Mouse (Mus musculus) neutrophil, adult 5-6 weeks (primary cell): Measurements from ENCODE around the gene Kiz. TPM values are rescaled to one million over a fixed set of nuclear protein-coding genes. Genes with fewer than 3 reads are reported as not detected.

Source experiments
- ATAC-seq: fragments of 151-379, 151-347 bp; 2 replicates; pipeline ENCODE4 v1.8.0; 2017; ENCODE audit warnings: mild to moderate bottlenecking, moderate TSS enrichment; ENCODE audit not compliant: insufficient number of reproducible peaks, poor library complexity, low FRiP score, severe bottlenecking; ENCODE audit errors: extremely low read depth
- total RNA-seq: library from RNA; stranded (forward); fragments of 200-1000 nt; gene quantifications from 2 replicates; pipeline ENCODE4 v1.2.3, GENCODE M21; 2017

The Kiz gene
- total RNA-seq, 1 experiment from 2014 or later = 37.2 TPM

DNA sequence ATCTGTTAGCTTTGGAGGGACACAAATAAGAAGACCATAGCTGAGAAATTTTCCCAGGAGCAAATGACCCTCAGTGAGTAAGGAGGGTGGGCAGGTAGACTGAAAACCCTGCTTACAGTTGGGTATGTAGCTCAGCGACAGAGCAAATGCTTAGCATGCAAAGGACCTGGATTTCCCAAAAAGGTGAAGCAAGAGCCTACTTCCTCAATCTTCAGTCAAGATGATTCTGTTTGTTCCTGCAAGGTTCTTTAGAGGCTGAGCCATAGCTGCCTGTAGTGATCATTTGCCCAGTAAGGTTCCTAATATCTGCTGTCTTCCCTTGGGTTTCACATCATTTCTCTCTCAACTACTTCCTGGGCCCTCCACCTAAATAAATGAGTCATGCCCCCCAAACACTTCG lies 7.8 kb upstream of the Kiz start:
- peak; percentile 90 for ATAC-seq

DNA sequence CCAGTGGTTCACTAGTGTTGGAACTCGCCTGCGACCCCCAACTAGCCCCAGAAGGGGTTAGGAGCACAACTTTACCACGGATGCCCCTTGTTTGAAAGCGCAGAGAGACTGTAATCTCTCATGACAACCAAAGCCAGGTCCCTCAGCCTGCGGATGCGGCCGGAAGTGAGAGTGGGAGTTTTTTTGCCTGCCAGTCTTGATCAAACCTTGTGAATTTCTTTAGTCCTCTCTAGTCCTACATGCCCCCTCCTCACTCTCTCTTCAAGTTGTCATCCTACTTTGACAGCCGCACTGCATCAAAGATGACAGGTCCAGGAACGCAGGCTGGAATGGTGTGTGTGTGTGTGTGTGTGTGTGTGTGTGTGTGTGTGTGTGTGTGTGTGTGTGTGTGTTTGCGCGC lies 456 bp downstream of the Kiz start:
- ATAC-seq = 0 out of 2 replicates have a peak, but pooled peaks have one; percentile 5

DNA sequence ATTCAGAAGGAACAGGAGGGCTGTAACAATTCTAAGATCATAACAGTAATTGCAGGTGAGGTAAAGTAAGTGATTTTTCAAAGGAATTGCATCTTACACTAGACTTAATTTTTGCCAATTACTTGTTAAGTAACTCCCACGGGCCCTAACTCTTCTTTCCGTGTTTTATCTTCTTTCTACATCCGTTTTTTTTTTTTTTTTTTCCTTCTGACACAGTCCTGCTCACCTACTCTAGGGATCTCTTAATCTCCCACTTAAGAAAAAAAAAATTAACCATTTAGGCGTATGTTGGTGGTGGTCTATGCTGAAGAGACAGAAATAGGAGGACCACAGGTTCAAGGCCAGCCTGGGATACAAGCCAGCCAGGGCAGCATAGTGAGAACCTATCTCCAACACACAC lies 1.2 kb downstream of the Kiz start:
- no peak for ATAC-seq

DNA sequence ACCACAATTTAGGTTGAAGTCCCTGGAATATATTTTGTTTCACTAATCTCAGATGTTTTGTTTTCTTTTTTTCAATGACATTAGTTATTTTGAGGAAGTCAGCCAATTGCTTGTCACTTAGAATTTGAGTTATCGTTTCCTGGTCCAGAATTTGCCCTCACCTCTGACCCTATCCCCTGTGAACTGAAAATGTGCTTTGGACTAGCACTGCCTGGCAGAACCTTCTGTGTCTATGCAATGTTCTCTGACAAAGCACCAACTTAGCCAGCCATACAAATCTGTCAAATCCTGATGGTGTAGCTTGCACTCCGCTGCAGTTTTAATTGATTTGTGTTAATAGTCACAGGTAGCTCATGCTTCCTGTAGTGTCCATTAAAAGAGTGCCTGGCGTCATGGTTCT lies 10.1 kb downstream of the Kiz start:
- ATAC-seq = no peak

DNA sequence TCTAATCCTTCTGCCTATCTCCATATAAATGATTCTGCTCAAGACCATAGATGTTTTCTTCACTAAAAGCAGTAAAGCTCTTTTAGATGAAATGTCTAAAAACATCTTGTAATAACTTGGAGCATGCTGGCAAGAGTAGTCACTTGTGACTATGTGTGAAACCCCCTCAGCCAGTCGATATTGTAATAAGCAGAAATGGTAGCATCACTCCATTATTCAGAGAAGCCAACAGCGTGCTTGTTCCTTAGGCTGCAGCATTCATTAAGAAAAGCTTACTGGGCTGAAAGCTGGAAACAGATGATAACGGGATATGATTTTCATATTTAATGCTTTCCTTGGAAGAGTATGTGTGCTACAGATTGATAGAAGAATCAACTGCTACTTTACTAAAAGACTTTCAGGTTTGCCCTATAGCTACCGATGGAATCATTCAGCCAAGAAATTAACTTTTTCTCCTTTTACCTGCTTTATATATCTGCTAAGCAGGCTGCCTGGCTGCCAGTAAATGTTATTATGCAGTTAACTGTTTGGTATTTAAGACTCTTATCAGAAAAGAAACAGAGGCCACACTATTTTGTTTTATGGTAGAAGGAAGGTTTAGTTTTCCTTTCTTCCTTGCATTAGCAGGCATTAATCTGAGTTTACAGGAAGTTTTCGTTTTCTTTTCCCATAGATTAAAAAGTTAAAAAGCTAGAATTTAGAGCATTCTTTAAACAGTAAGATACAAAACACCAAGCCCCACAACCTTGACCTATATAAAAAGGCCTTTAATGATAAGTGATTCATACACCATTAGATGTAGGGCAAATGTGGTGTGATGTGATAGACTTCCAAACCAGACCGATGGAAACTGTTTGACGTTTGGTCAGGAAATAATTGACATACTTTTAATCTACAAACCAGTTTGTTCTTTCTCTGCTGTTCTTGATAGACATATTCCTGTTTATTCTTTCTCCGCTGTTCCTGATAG lies 15.9 kb downstream of the Kiz start:
- no peak for ATAC-seq

DNA sequence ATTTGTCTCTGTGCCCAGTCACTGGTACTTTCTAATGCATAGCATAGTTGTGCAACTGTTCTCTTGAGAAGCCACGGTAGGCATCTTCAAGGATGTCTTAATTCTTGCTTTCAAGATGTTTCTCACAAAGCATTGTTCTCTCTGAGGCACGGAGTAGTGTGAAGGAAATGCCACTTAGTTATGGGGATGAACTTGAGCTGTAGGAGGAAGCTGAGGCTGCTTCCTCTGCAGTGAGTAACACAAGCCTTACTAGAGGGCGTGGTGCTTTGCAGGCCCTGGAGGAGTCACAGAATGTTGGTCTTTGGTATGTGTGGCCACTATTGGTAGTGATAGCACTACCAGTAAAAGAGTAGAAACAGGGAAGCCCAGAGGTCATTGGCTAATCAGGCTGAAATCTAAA lies 17.0 kb downstream of the Kiz start:
- peak; percentile 41; the same call in 1 of the 2 replicates for ATAC-seq

DNA sequence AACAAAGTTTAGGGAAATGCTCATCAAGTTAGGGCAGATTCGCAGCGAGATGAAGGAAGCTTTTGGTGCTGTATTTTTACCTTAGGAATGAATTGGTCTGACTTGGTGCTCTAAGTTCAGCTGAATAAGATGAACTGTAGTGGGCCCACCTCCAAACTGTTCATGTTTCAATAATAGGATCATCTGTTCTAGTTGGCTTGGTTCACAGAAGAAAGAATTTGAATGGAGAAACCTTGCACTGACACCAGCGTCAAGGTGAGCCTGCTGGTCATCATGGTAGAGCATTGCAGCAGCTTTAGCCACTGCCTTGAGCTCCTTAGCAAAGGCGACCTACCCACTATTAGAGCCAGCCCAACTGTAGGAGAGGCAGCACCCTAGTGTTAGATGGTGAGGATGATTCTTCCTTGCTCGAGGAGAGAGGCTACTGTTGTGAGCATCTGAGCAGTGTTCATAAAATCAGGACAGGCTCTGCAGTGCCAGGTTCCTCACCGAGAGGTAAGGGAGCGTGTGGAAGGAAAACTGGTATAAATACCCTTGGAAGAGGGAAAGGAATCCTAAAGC lies 18.3 kb downstream of the Kiz start:
- ATAC-seq = no peak

DNA sequence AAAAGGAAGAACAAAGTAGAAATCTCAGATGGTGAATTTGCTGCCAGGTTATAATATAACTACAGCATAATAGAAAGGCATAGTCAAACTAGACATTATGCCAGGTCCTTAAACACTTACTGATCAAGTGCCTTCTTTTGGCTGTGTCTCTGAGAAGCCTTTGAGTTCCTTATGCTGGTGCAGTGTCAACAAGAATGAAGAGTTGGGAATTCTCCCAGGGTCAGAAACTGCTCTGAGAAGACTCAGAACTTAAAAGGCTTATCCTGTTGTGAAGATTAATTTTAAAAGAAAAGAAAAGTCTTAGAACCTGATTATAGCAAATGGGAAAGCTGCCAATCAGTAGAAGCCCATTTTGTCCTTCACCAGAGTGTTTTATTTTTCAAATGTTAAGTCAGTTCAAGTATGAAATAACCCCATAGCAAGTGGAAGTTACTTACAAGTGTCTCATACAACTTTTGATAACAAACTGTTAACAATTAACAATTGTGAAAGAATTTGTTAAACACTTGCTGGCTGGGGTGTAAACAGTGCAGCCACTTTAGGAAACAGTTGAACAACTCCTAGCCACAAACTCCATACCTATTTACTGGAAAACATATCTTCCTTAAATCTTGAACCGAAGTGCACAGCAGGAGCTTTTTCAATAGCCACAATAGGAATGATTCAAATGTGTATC lies 21.9 kb downstream of the Kiz start:
- no peak for ATAC-seq

DNA sequence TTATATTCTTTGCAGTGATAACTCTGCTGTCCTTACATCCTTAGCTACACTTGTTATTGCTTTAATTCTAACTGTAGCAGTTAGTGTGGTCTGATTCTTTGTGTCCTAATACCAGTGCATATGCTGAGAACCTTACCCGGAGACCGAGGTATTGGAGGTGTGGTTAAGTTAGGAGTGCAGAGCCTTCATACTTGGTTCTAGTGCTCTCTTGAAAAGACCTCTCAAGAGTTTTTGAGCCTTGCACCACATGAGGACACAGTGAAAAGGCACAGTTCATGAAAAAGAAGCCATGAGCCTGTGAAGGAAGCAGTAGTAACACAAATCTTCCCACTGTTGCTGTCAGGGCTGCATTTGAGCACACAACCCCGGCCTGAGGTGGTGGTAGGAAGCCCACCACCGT lies 26.0 kb downstream of the Kiz start:
- ATAC-seq = no peak

DNA sequence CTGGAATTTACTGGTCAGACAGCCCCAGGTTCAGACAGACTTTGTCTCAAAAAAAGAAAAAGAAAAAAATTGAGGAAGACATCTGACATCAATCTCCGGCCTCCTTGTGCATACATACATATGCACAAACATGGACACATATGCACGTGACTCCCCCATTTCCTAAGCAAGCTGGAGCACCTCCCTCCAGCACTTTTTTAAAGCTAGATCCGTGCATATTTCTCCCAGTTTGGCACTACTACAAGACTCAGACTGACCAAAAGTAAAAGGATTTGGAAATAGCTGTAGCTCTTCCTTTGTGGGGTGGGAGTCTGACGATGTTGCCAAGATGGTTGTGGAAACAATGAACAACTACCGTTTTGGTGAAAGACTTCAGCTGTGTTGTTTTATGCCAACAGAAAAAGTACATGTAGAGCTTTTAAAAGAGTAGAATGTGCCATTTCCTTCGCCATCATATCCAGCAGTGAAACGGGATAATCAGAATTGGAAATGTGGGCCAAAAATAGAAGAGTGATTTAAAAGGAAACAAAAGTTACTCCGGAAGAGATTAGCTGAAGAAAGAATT lies 28.7 kb downstream of the Kiz start:
- ATAC-seq = no peak

DNA sequence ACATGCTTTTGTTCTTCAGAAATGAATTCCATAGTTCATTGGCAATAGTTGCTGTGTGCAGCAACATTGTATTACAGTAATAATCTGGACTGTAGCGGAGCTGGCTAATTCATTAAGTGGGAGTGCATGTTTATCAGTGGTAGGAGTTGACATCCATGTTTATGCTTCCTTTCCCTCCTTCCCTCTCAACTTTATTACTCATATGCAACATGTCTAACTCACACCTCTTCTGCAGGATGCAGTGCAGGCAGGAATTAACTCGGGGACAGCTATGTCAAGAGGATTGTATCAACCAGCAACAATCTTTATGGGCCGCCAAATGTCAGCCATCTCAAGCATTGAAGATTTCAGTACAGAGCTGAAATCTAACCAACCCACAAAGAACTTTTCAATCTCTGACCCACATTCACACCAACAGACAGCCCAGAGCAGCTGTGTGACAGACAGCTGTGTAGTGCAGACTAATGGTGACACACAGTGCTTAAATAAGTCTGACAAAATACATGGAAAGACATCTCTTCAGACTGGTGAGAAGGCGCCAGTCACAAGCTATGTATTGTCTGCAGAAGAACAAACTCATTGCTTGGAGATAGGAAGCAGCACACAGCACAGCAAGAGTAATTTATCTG lies 33.2 kb downstream of the Kiz start:
- ATAC-seq = no peak

DNA sequence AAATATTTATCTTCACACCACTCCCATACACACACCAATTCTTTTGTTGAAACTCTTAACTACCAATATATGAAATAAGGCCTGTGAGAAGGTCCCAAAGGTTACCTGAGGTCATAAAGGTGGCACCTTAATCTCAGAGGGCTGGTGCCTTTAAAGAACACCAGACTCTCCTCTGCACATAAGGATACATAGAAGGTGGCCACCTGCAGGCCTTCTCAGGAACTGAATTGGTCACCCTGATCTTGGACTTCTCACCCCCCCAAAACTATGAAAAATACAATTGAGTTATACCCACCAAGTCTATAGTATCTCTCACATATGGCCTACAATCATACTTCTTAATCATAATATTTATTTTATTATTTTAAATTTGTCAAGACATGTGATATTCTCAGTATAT lies 43.3 kb downstream of the Kiz start:
- ATAC-seq = no peak

DNA sequence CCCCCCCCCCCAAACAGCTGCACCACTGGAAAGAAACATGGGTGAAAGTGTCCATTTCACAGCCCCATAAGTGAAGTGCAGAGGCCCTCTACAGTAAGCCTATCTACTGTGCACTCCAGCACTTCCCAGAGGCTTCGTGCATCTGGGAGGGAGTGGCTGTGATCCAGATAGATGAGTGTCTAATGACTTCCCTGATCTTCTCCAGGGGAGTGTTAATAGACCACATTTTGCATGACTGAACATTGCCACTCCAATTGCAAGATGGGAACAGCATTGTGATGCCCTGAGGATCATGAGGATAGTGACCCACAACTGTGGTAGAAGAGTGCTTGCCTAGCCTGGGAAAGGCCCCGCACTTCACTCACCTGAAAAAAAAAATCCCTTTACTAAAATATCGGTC lies 60.4 kb downstream of the Kiz start:
- no peak for ATAC-seq

DNA sequence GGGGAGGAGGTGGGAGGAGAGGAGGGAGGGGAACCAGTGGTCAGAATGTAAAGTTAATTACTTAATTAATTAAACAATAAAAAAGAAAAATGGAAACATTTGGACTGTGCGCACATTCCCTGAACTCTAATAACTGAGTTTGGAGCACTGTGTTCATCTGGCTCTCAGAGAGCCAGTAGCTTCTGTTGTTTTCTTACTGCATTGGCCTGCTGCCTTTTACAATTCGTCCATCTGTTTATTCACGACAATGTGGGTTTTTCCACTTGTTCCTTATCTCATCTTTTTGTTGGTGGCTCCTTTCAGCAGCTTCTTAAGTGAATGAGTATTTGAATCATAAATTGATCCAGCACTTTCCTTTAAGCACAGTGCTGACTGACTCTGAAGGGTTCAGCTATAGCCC lies 62.1 kb downstream of the Kiz start:
- ATAC-seq = no peak

DNA sequence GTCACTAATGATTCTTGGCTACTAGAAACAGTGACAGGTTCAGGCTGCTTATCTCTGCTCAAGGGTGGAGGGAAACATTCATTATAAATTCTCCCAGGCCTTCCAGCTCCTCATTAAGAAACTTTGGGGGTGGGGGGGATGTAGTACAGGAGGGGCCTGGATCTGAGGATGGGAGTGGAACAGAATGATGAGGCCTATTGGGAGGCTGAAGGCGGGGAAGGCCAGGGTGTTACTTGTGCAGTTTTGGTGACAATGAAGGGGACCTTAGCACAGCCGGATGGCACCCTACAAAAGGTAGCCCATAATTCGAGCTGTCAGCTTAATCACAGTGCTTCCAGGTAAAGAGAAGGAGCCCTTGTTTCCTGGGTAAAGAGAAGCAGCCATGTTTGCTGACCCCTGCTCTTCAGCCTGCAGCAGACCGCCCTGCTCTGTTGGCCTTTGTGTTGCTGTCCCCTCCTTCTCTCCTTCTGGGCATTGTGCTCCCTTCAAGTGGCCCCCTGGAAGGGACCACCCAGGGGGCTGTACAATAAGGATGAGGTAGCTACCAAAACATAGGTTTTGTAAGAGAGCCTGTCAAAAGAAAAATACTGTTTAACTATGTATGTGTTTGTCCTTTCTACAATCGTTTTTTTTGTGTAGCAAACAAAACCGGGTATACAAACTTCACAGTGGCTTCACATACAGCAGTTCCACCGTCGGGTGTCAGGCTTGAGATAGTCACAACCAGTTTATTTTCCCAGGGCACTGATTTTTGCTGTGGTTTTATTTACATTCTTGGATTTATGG lies 64.9 kb downstream of the Kiz start:
- no peak for ATAC-seq

DNA sequence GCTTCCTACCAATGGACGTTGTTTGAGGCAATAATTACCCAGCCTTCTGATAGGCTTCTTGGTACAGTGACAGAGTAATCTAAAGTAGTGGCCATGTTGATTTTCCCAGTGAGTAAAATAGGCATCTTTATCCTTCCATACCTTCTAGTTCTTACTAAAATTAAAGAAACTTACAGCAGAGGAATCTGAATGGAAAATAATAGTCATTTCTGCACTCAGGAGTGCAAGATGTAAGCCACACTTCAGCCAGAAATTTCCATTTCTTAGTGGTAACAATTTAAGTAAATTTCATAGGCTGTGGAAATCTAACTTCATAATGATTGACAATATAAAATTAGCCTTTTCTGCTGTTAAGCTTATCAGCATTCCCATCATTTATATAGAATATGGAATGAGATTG lies 69.6 kb downstream of the Kiz start:
- ATAC-seq = no peak

DNA sequence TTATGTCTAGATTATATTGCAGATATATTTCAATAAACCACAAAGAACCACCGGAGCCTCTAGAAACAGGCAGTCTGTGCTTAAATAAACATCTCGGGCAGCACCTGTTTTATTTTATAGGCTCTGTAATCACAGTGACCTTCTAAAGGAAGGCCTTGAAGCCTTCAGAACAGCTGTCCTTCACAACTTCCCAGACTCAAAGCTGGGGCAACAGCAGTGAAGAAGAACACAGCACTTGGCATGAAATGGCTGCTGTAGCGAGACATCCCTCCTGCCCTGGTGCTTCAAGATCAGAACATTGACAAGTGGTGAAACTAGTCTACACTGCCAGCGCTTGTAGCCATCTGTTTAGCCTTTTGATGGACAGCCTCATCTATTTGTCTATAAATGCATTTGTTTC lies 70.2 kb downstream of the Kiz start:
- ATAC-seq = no peak

DNA sequence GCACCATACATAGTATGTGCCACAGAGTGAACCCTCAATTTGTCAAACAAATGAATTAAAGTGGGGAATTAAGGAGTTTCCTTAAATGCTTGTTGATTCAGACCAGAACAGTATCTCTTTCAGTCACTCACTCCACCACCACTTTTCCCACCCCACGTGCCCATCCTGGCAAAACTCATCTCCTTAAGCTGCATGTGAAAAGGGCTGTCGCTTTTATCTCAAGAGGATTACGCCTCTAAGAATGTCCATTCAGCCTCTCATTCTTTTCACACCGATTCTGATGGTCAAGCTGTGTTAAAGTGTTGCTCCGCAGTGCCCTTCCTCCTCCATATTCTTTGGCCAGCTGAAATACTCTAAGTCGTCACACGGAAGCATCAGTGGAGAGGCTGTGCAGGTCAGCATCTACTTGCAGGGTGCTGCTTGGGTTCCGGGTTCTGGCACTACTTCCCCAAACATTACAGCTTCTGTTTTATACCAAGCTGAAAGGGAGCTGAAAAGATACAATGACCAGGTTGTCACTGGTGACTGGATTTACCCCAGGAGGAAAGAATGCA lies 92.6 kb downstream of the Kiz start:
- ATAC-seq = no peak
